Mouse (Mus musculus): ENCODE measurements around the gene Plaa. TPM values are rescaled to one million over a fixed set of nuclear protein-coding genes. Genes with fewer than 3 reads are reported as not detected.

Gene Plaa
- polyA plus RNA-seq, 1 experiment from 2014 or later = 68.3 TPM

GRCm38 (mm10) chr4:94544321-94544720, 58.7 kb downstream of the Plaa start:
- no peak overlapping the region for H3K4me3 ChIP-seq
- peaks cover 39% of the 10 kb centered on the region for H3K36me3 ChIP-seq
- 77% methylated on average over 7 of the region's 7 CpGs for WGBS
- ATAC-seq (ENCODE audit: insufficient number of reproducible peaks, insufficient read depth, low FRiP score, low TSS enrichment, low read depth) = no peak
- no peaks in the 10 kb centered on the region for H3K9me3 ChIP-seq
- H3K4me2 ChIP-seq = no peak overlapping the region
- no peaks in the 10 kb centered on the region for H3K4me1 ChIP-seq
- H3K27ac ChIP-seq = no peak overlapping the region
- H3K9ac ChIP-seq = no peak overlapping the region
- no peaks in the 10 kb centered on the region for H3K27me3 ChIP-seq

- Histone ChIP-seq H3K36me3 (peaks cover 45% of the 10 kb centered on the region), H3K27me3 (no peaks in the 10 kb centered on the region), H3K4me2 (no peak overlapping the region), H3K9me3 (no peaks in the 10 kb centered on the region), H3K4me1 (no peaks in the 10 kb centered on the region), H3K27ac (no peak overlapping the region), H3K9ac (no peak overlapping the region), H3K4me3 (no peak overlapping the region)
- no peak for ATAC-seq (ENCODE audit: insufficient number of reproducible peaks, insufficient read depth, low FRiP score, low TSS enrichment, low read depth)
- 90% methylated on average over 4 of the region's 4 CpGs for WGBS
Measured at GRCm38 (mm10) chr4:94543041-94543440, 60.0 kb downstream of the Plaa start.

GRCm38 (mm10) chr4:94533205-94533604, 69.8 kb downstream of the Plaa start:
- Histone ChIP-seq H3K9ac (no peak overlapping the region), H3K9me3 (no peaks in the 10 kb centered on the region), H3K4me2 (no peak overlapping the region), H3K27me3 (no peaks in the 10 kb centered on the region), H3K4me1 (no peaks in the 10 kb centered on the region), H3K4me3 (no peak overlapping the region), H3K27ac (no peak overlapping the region), H3K36me3 (peaks cover 9% of the 10 kb centered on the region; the same call in 1 of the 2 replicates)
- no peak for ATAC-seq (ENCODE audit: insufficient number of reproducible peaks, insufficient read depth, low FRiP score, low TSS enrichment, low read depth)

GRCm38 (mm10) chr4:94529448-94529847, 73.6 kb downstream of the Plaa start:
- Histone ChIP-seq H3K4me3 (no peak overlapping the region), H3K27ac (no peak overlapping the region), H3K4me2 (no peak overlapping the region), H3K9me3 (no peaks in the 10 kb centered on the region), H3K4me1 (no peaks in the 10 kb centered on the region), H3K36me3 (peaks cover 1% of the 10 kb centered on the region; the same call in 1 of the 2 replicates), H3K27me3 (no peaks in the 10 kb centered on the region), H3K9ac (no peak overlapping the region)
- 94% methylated on average over 1 of the region's 1 CpGs for WGBS
- no peak for ATAC-seq (ENCODE audit: insufficient number of reproducible peaks, insufficient read depth, low FRiP score, low TSS enrichment, low read depth)

- no peaks in the 10 kb centered on the region for H3K27me3 ChIP-seq
- no peak overlapping the region for H3K4me3 ChIP-seq
- no peak for ATAC-seq (ENCODE audit: insufficient number of reproducible peaks, insufficient read depth, low FRiP score, low TSS enrichment, low read depth)
- H3K36me3 ChIP-seq = no peaks in the 10 kb centered on the region
- H3K4me1 ChIP-seq = no peaks in the 10 kb centered on the region
- no peaks in the 10 kb centered on the region for H3K9me3 ChIP-seq
- no peak overlapping the region for H3K27ac ChIP-seq
- H3K9ac ChIP-seq = no peak overlapping the region
- H3K4me2 ChIP-seq = no peak overlapping the region
Measured at GRCm38 (mm10) chr4:94523321-94523720, 79.7 kb downstream of the Plaa start.

GRCm38 (mm10) chr4:94517631-94518030, 85.4 kb downstream of the Plaa start:
- no peaks in the 10 kb centered on the region for H3K9me3 ChIP-seq
- H3K4me3 ChIP-seq = no peak overlapping the region
- H3K27me3 ChIP-seq = no peaks in the 10 kb centered on the region
- H3K27ac ChIP-seq = no peak overlapping the region
- 71% methylated on average over 4 of the region's 4 CpGs for WGBS
- no peak overlapping the region for H3K9ac ChIP-seq
- no peaks in the 10 kb centered on the region for H3K4me1 ChIP-seq
- H3K4me2 ChIP-seq = no peak overlapping the region
- ATAC-seq (ENCODE audit: insufficient number of reproducible peaks, insufficient read depth, low FRiP score, low TSS enrichment, low read depth) = no peak
- H3K36me3 ChIP-seq = peaks cover 5% of the 10 kb centered on the region

Other genes starting within 250 kb of the Plaa start
- gene Gm10306, start 46.7 kb downstream of the Plaa start, polyA plus RNA-seq (2015; fragmentation: Nextera tagmentation; extraction: Ambion mirVana) = not detected in 2 replicates
- 23.7 and 25.6 TPM in 2 replicates for gene Caap1, start 46.4 kb downstream of the Plaa start, polyA plus RNA-seq (2015; fragmentation: Nextera tagmentation; extraction: Ambion mirVana)
- 45.6 and 48.7 TPM in 2 replicates for gene Ift74, start 11.2 kb upstream of the Plaa start, polyA plus RNA-seq (2015; fragmentation: Nextera tagmentation; extraction: Ambion mirVana)
- 1.2 and 1.3 TPM in 2 replicates for gene Lrrc19, start 46.9 kb upstream of the Plaa start, polyA plus RNA-seq (2015; fragmentation: Nextera tagmentation; extraction: Ambion mirVana)
- gene Tek, start 136.0 kb upstream of the Plaa start, polyA plus RNA-seq (2015; fragmentation: Nextera tagmentation; extraction: Ambion mirVana) = 8.0 and 9.7 TPM in 2 replicates